Mouse (Mus musculus): ENCODE results near the gene Cenpw. TPM values are rescaled to one million over a fixed set of nuclear protein-coding genes. Genes with fewer than 3 reads are reported as not detected.
A peak's percentile ranks its signal among the peaks of the same experiment; 100 is the strongest.

Cenpw gene
- polyA plus RNA-seq (2015; fragmentation: Nextera tagmentation; extraction: Ambion mirVana) = 32.0 and 38.1 TPM in 2 replicates

DNA sequence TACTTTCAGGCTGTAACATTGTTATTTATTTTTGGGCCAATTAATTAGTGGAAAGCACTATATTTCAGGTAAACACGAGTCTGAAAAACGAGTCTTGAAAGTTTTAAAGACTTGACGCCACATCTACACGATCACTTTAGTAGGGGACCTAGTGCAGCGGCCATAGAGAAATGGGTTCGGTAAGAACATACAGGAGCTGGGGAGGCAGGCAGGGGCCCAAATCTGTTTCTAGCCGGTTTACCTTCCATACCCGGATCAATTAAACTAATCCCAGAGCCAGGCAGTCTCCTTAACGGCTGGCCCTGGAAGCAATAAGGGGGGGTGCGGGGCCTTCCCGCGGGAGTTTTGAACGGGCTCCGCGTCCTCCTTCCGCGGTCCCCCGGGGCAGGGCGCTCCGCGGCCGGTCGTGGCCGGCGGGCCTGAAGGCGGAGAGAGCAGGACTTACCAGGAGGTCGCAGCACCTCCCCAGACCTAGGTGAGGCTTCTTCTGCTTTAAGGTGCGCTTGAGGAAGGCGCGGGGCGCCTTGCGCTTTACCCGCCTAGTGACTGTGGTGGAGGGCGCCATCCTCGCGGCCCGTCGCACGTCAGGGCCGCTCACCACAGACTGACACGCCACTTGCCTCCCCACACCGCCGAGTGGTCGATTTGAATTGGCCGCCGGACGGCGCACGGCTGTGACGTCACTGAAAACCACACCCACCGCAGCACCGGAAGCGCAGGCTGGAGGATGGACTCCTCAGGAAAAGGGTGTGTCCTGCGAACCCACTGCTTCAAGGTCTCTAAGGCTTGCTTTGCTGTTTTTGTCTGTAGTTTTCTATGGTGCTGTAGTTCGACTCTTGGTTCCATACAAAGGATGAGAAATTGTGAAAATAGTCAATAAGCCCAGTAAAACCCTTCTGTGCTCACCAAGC, at the start of gene Cenpw:
Cenpw (minus strand) TSS at position 645 of the 911 bp plus-strand sequence.
- H3K4me3 ChIP-seq (replicated peaks; ENCODE audit: low read length) = peak within 1 kb of the TSS; percentile 58
- no peaks in the 10 kb centered on the region for H3K36me3 ChIP-seq (ENCODE audit: control insufficient read depth, insufficient read depth, low read length)
- H3K9ac ChIP-seq (ENCODE audit: low read length) = peak within 1 kb of the TSS; percentile 82
- no peaks in the 10 kb centered on the region for H3K27me3 ChIP-seq (ENCODE audit: control insufficient read depth, insufficient read depth, low read length)
- peak; percentile 100 for ATAC-seq (ENCODE audit: insufficient read depth, low FRiP score)
- peaks cover 6% of the 10 kb centered on the region; the same call in 1 of the 2 replicates for H3K4me1 ChIP-seq (ENCODE audit: control insufficient read depth, insufficient read depth, low read length)
- H3K27ac ChIP-seq (ENCODE audit: low read length) = peak within 1 kb of the TSS; percentile 18; the same call in 1 of the 2 replicates
- peak within 1 kb of the TSS; percentile 67 for H3K4me2 ChIP-seq (ENCODE audit: low read depth, low read length)
- no peaks in the 10 kb centered on the region for H3K9me3 ChIP-seq (replicated peaks; ENCODE audit: control insufficient read depth, low read length)
- 2% methylated on average over 55 of the region's 55 CpGs for WGBS

GRCm38 (mm10) chr10:30249654-30250053, 49.3 kb upstream of the Cenpw start:
- Histone ChIP-seq H3K4me2 (ENCODE audit: low read depth, low read length) (no peak overlapping the region), H3K36me3 (ENCODE audit: control insufficient read depth, insufficient read depth, low read length) (no peaks in the 10 kb centered on the region), H3K27me3 (ENCODE audit: control insufficient read depth, insufficient read depth, low read length) (no peaks in the 10 kb centered on the region), H3K27ac (ENCODE audit: low read length) (no peak overlapping the region), H3K9me3 (replicated peaks; ENCODE audit: control insufficient read depth, low read length) (no peaks in the 10 kb centered on the region), H3K4me3 (replicated peaks; ENCODE audit: low read length) (no peak overlapping the region), H3K9ac (ENCODE audit: low read length) (no peak overlapping the region), H3K4me1 (ENCODE audit: control insufficient read depth, insufficient read depth, low read length) (no peaks in the 10 kb centered on the region)
- ATAC-seq (ENCODE audit: insufficient read depth, low FRiP score) = no peak
- WGBS = 56% methylated on average over 3 of the region's 3 CpGs

GRCm38 (mm10) chr10:30199501-30199900, 859 bp downstream of the Cenpw start:
- Histone ChIP-seq H3K9ac (ENCODE audit: low read length) (peak overlapping the region; percentile 82), H3K27me3 (ENCODE audit: control insufficient read depth, insufficient read depth, low read length) (no peaks in the 10 kb centered on the region), H3K4me3 (replicated peaks; ENCODE audit: low read length) (peak overlapping the region; percentile 58), H3K4me1 (ENCODE audit: control insufficient read depth, insufficient read depth, low read length) (peaks cover 6% of the 10 kb centered on the region; the same call in 1 of the 2 replicates), H3K36me3 (ENCODE audit: control insufficient read depth, insufficient read depth, low read length) (no peaks in the 10 kb centered on the region), H3K27ac (ENCODE audit: low read length) (no peak overlapping the region), H3K9me3 (replicated peaks; ENCODE audit: control insufficient read depth, low read length) (no peaks in the 10 kb centered on the region), H3K4me2 (ENCODE audit: low read depth, low read length) (peak overlapping the region; percentile 67)
- WGBS = 53% methylated on average over 5 of the region's 5 CpGs
- ATAC-seq (ENCODE audit: insufficient read depth, low FRiP score) = no peak

GRCm38 (mm10) chr10:30167700-30168099, 32.7 kb downstream of the Cenpw start:
- H3K36me3 ChIP-seq (ENCODE audit: control insufficient read depth, insufficient read depth, low read length) = no peaks in the 10 kb centered on the region
- ATAC-seq (ENCODE audit: insufficient read depth, low FRiP score) = no peak
- WGBS = 58% methylated on average over 4 of the region's 4 CpGs
- no peak overlapping the region for H3K27ac ChIP-seq (ENCODE audit: low read length)
- no peak overlapping the region for H3K4me3 ChIP-seq (replicated peaks; ENCODE audit: low read length)
- H3K4me1 ChIP-seq (ENCODE audit: control insufficient read depth, insufficient read depth, low read length) = no peaks in the 10 kb centered on the region
- no peak overlapping the region for H3K9ac ChIP-seq (ENCODE audit: low read length)
- no peaks in the 10 kb centered on the region for H3K27me3 ChIP-seq (ENCODE audit: control insufficient read depth, insufficient read depth, low read length)
- no peak overlapping the region for H3K4me2 ChIP-seq (ENCODE audit: low read depth, low read length)
- H3K9me3 ChIP-seq (replicated peaks; ENCODE audit: control insufficient read depth, low read length) = no peaks in the 10 kb centered on the region

Measured in stomach, embryonic 16.5 days (tissue).